In genomic region chr15:7010966-7011695, GRCm38 (mm10) we compare ENCODE assay signal across 19 mouse cellular contexts.
DNase-seq lines count a peak whose midpoint lies in the region; TF ChIP-seq lines count a peak whose summit lies in the region.
"Had no signal": no experiment of that assay in that cellular context is flagged by ENCODE, and none has a peak within 500 bp of the region (broad histone marks: within the 10 kb centered on the region; RNA-seq: fewer than 3 reads in every experiment).

No protein-coding gene starts in this region.

- WGBS in heart, adult 2 months, result 53% methylated on average over 4 of the region's 4 CpGs

- intact Hi-C loops in heart, adult 2 months (cut with DNase I), result no loop called here

- H3K79me2 ChIP-seq in heart, adult 2 months (replicated peaks; ENCODE audit: control insufficient read depth, insufficient read depth, low read length), result no peaks in the 10 kb centered on the region

- no peak for TF ChIP-seq POLR2A in heart, adult 2 months (IDR thresholded peaks at IDR 0.05; ENCODE audit: insufficient read depth, low read depth, low read length)

- H3K27me3 ChIP-seq in heart, adult 2 months (ENCODE audit: control insufficient read depth, insufficient read depth, low read length), result no peaks in the 10 kb centered on the region
- H3K27me3 ChIP-seq: forebrain, embryonic 15.5 days; hindbrain, embryonic 15.5 days; limb, embryonic 13.5 days; midbrain, embryonic 13.5 days; neural tube, embryonic 13.5 days had no signal

- no peak overlapping the region for H3K27ac ChIP-seq in heart, adult 2 months
- H3K27ac ChIP-seq: forebrain, embryonic 15.5 days; hindbrain, embryonic 15.5 days; intestine, embryonic 15.5 days; kidney, postnatal 0 days; layer of hippocampus, adult 2 months; limb, embryonic 13.5 days; midbrain, embryonic 13.5 days; neural tube, embryonic 13.5 days had no signal

- DNase-seq in heart, adult 2 months, result peak in 1 of 2 experiments; percentile 28
- no peak for DNase-seq in heart, postnatal 4 days
- peak; percentile 46 for DNase-seq in kidney, postnatal 14 days
- no peak for DNase-seq in kidney, postnatal 10 days
- peak; percentile 32 for DNase-seq in forelimb bud, embryonic 11.5 days (ENCODE audit: low read depth, low spot score)
- DNase-seq in lung, postnatal 25 days (ENCODE audit: low spot score), result peak; percentile 36
- DNase-seq in frontal cortex, postnatal 25 days (ENCODE audit: low spot score in 2 of 2), result no peak
- DNase-seq: adrenal gland, adult 8-10 months; cerebellum, postnatal 10 days; layer of hippocampus, postnatal 36 days; right cerebral cortex, adult 18-20 months had no signal

- peak; percentile 24; the same call in 1 of the 2 replicates for TF ChIP-seq CTCF in heart, adult 2 months (IDR thresholded peaks at IDR 0.05)

- peaks cover 8% of the 10 kb centered on the region for H3K4me1 ChIP-seq in heart, adult 2 months (ENCODE audit: control insufficient read depth, insufficient read depth, low read length)
- H3K4me1 ChIP-seq: forebrain, embryonic 15.5 days; midbrain, embryonic 13.5 days had no signal

- H3K9ac ChIP-seq in heart, adult 2 months (ENCODE audit: low read depth, low read length), result no peak overlapping the region
- H3K9ac ChIP-seq: forebrain, embryonic 15.5 days; hindbrain, embryonic 15.5 days; intestine, embryonic 15.5 days; limb, embryonic 13.5 days; midbrain, embryonic 13.5 days; neural tube, embryonic 13.5 days had no signal

- no peaks in the 10 kb centered on the region for H3K36me3 ChIP-seq in heart, adult 2 months (ENCODE audit: control insufficient read depth, insufficient read depth, low read length)
- H3K36me3 ChIP-seq: forebrain, embryonic 15.5 days; hindbrain, embryonic 15.5 days; intestine, embryonic 15.5 days; limb, embryonic 13.5 days; midbrain, embryonic 13.5 days; neural tube, embryonic 13.5 days had no signal

- no peak overlapping the region for H3K4me3 ChIP-seq in heart, adult 2 months
- H3K4me3 ChIP-seq: forebrain, embryonic 15.5 days; hindbrain, embryonic 15.5 days; intestine, embryonic 15.5 days; layer of hippocampus, adult 2 months; limb, embryonic 13.5 days; midbrain, embryonic 13.5 days; neural tube, embryonic 13.5 days had no signal

- peak; percentile 29; the same call in 1 of the 2 replicates for TF ChIP-seq EP300 in heart, adult 2 months (IDR thresholded peaks at IDR 0.05; ENCODE audit: insufficient read depth, low read depth, low read length)

Comparison
In these comparisons a context has a peak if more than half of its experiments do, and no peak if none do; other contexts are left out.
1. DNase-seq: peak in kidney, postnatal 14 days (single experiment), forelimb bud, embryonic 11.5 days (single experiment) and lung, postnatal 25 days (single experiment); none in heart, postnatal 4 days (single experiment), kidney, postnatal 10 days (single experiment) and frontal cortex, postnatal 25 days (0 of 2).